Mouse (Mus musculus): ENCODE measurements around the gene L3mbtl4. TPM values are rescaled to one million over a fixed set of nuclear protein-coding genes. Genes with fewer than 3 reads are reported as not detected.
A peak's percentile ranks its signal among the peaks of the same experiment; 100 is the strongest.

Gene L3mbtl4
- total RNA-seq, 2 experiments from 2014 or later: 3.9 to 5.0 TPM

GRCm38 (mm10) chr17:68611247-68611646 lies 337.6 kb downstream of the L3mbtl4 start:
- intact Hi-C loops (cut with DNase I): no loop called here
- no peak for DNase-seq (ENCODE audit: low spot score in 2 of 2)

DNA sequence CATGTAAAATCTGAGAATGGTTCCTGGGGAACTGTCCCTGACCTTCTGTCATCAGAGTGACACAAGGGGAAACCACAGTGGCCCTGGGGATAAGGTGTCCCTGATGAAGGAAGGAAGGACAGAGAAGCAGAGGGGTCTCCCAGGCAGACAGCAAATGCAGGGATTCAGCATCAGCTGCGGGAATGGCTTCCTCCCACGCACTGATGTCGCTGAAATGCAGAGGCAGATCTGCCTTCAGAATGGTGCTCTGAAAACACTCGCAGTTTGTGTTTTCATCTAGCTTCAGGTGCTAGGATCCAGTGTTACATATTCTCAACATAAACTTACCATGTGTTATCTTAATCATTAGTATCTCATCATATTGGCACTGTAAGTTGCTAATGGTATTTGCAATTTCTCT lies 351.7 kb downstream of the L3mbtl4 start:
- DNase-seq (ENCODE audit: low spot score in 2 of 2): peak; percentile 38 to 43
- intact Hi-C loops (cut with DNase I): no loop called here

DNA sequence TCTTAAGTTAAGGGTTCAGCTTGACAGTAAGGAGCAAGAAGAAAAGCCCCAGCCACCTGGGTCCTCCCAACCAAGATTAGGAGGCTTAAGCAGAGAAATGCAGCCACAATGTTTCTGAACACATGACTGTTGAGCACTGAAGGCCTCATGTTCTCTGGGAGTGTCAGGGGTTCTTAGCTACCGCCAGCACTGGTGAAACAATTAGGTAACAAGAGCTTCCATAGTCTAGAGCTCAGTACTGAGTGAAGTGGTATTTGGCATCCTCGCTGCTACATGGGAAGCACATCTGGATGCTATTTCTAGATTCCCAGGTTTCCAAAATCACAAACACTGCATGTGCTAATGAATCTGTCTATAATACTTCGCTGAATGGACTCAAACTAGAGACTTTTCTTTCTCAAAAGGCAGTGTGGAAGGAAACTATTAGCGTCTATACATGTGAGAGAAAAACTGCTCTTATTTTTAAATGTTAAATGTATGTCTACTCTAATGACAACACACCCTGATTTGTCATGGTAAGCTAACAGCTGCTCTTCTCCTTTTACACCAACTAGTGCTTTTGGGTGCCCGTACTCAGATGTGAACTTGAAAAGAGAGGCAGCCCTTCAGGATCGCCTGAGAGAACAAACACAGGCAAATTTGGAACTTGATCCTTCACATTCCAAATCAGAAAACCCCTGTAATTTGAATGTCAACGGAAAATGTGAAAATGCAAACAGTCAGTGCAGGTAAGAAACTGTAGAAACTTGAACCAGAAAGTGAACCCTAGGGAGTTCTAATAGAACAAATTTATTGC lies 356.2 kb downstream of the L3mbtl4 start:
- intact Hi-C loops (cut with DNase I): no loop called here

GRCm38 (mm10) chr17:68631396-68631795 lies 357.8 kb downstream of the L3mbtl4 start:
- peak; percentile 41 to 69 for DNase-seq (ENCODE audit: low spot score in 2 of 2)
- intact Hi-C loops (cut with DNase I): no loop called here

More for the DNA sequence above, 356.2 kb downstream of the L3mbtl4 start:
- DNase-seq (ENCODE audit: low spot score in 2 of 2): no peak

- intact Hi-C loops (cut with DNase I): loop anchor here (5.0 kb wide), 1 partner anchor 202 kb away; no protein-coding TSS in a partner anchor
- DNase-seq (ENCODE audit: low spot score in 2 of 2): no peak
Observed at GRCm38 (mm10) chr17:68640187-68640586, 366.6 kb downstream of the L3mbtl4 start.

- intact Hi-C loops (cut with DNase I): loop anchor here (5.0 kb wide), 1 partner anchor 200 kb away; no protein-coding TSS in a partner anchor
- DNase-seq (ENCODE audit: low spot score in 2 of 2): peak; percentile 23 to 52
Observed at GRCm38 (mm10) chr17:68642521-68643088, 369.0 kb downstream of the L3mbtl4 start.

GRCm38 (mm10) chr17:68666528-68666927 lies 392.9 kb downstream of the L3mbtl4 start:
- no peak for DNase-seq (ENCODE audit: low spot score in 2 of 2)
- intact Hi-C loops (cut with DNase I): no loop called here

GRCm38 (mm10) chr17:68672088-68672504 lies 398.5 kb downstream of the L3mbtl4 start:
- intact Hi-C loops (cut with DNase I): no loop called here

DNA sequence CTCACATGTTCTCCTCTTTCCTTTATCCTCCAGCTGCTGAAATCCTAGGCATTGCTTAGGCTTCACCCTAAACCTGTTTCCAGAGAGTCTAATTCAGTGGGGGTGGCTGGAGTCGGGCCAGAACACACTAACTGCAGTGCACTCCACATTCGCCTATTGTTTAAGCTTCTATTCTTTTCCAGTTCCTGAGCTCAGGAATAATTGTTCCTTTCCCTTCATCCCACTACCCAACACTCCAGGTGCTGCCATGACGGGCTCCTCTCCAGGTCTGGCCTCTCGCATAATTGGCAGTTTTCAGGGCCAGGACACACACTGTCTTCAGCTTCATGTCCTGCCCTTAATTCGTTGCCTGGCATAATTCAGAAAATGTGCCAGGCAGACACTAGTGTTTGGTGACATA lies 437.1 kb downstream of the L3mbtl4 start:
- intact Hi-C loops (cut with DNase I): no loop called here
- DNase-seq (ENCODE audit: low spot score in 2 of 2): peak; percentile 16 to 40

More at GRCm38 (mm10) chr17:68672088-68672504, 398.5 kb downstream of the L3mbtl4 start:
- DNase-seq (ENCODE audit: low spot score in 2 of 2): no peak

DNA sequence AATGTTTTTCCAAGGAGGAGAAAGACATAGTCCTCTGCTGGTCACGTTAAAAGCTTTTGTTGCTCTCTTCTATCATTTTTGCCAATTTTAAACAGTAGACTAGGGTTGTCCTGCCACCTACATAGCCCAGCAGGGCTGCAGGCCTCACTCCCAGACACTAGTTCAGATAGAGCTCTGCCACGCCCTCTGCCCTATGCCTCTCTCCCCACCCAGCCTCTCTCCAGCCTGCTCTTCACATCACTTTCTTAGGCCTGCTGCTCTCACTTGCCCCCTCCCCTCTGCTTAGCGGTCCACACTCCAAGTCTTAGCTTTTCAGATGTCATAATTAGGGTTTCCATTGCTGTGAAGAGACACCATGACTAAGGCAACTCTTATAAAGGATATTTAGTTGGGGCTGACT lies 437.8 kb downstream of the L3mbtl4 start:
- no peak for DNase-seq (ENCODE audit: low spot score in 2 of 2)
- intact Hi-C loops (cut with DNase I): no loop called here

- intact Hi-C loops (cut with DNase I): no loop called here
- DNase-seq (ENCODE audit: low spot score in 2 of 2): no peak
Observed at GRCm38 (mm10) chr17:68748296-68748695, 474.7 kb downstream of the L3mbtl4 start.

GRCm38 (mm10) chr17:68750513-68750912 lies 476.9 kb downstream of the L3mbtl4 start:
- no peak for DNase-seq (ENCODE audit: low spot score in 2 of 2)
- intact Hi-C loops (cut with DNase I): no loop called here

- DNase-seq (ENCODE audit: low spot score in 2 of 2): peak; percentile 43 to 57
- intact Hi-C loops (cut with DNase I): no loop called here
Observed at GRCm38 (mm10) chr17:68753112-68753511, 479.5 kb downstream of the L3mbtl4 start.

DNA sequence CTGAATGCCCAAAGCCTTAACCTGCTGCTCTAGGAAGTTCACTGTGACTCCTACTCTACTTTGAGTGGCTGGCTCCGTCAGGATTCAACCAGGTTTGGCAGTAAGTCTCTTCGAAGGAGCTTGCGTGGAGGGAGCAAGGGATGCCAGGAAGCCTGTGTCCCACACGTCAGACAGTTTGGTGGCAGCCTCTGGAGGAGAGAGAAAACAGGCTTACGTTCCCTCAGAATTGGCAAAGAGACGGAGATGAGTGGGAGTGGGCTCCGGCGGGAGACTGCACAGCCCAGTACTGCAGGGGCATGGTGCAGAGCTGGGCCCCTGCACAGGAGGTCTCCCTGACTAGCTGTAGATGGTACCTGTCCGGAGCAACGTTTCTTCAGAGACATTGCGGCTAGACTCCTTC lies 481.2 kb downstream of the L3mbtl4 start:
- intact Hi-C loops (cut with DNase I): loop anchor here (5.0 kb wide), 1 partner anchor 83 kb away; no protein-coding TSS in a partner anchor
- DNase-seq (ENCODE audit: low spot score in 2 of 2): peak; percentile 30 to 41

DNA sequence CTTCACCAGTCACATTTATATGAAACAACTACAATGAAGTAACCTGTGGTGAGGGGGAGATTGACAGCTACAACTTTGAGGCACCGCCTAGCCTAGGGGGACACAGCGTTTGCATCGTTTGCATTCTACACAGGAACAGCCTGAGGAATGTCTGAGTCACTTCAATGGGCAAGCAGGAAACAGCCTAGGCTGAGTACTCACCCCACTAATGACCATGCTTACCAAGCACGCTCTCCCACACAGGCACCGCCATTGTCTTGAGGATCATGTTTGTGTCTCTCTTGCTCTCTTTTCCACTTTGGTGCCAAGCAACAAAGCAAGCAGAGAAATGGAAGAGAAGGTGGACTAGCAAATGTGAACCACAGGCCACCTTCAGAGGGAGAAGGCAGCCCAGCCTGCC lies 484.8 kb downstream of the L3mbtl4 start:
- intact Hi-C loops (cut with DNase I): loop anchor here (5.0 kb wide), 1 partner anchor 79 kb away; no protein-coding TSS in a partner anchor
- DNase-seq (ENCODE audit: low spot score in 2 of 2): no peak

- DNase-seq (ENCODE audit: low spot score in 2 of 2): peak; percentile 48 to 56
- intact Hi-C loops (cut with DNase I): loop anchor here (5.0 kb wide), 1 partner anchor 78 kb away; no protein-coding TSS in a partner anchor
Observed at GRCm38 (mm10) chr17:68758936-68759335, 485.3 kb downstream of the L3mbtl4 start.

DNA sequence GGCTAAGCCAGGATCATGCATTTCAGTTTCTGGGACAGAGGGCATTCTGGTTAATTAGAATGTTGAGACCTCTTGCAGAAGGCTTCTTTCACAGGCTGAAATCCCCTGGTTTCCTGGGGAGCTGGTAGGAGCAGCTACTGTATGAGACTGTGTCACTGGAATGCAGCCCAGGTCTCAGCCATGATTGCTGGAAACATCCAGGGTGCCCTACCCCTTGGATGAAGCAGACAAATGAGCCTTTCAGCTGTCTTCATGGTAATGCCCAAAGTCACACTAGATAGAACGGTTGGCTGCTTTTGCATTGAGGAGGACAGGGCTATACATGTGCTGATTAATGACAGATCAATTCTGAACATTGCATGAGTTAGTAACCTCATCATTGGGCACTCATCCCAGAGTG lies 486.4 kb downstream of the L3mbtl4 start:
- intact Hi-C loops (cut with DNase I): loop anchor here (5.0 kb wide), 1 partner anchor 77 kb away; no protein-coding TSS in a partner anchor
- DNase-seq (ENCODE audit: low spot score in 2 of 2): no peak

- no peak for DNase-seq (ENCODE audit: low spot score in 2 of 2)
- intact Hi-C loops (cut with DNase I): no loop called here
Observed at GRCm38 (mm10) chr17:68764329-68764880, 490.8 kb downstream of the L3mbtl4 start.

- intact Hi-C loops (cut with DNase I): no loop called here
- DNase-seq (ENCODE audit: low spot score in 2 of 2): no peak
Observed at GRCm38 (mm10) chr17:68769561-68769960, 496.0 kb downstream of the L3mbtl4 start.

DNA sequence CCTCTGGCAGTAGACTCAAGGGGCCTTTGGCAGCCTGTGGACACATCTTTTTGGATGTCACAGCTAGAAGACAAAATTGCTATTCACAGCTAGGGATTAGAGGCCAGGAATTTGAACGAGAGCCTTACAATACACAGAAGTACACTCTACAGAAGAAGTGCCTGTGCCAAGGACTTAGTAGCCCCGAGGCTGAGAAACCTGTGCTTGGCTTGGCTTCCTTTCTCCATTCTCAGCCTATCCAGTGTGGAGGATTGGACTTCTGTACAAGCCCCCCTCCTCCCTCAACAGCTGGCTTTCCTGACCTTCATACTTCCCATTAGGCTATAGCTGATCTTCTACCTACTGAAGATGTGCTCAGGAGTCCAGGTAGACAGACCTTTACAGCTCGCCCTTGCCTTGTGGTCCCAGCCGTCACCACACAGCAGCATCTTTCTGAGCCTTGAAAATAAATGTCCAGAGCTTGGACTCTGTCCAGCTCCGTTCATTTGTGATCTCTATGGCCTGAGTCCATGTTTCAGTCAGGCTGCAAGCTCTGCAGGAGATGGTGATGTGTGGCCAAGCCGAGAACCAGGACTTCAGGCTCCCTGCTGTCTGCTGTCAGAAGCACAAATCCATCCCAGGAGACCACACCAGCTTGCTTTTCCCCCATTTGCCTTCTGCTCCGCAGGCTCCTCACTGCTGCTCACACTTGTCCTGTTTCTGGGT lies 497.6 kb downstream of the L3mbtl4 start:
- DNase-seq (ENCODE audit: low spot score in 2 of 2): no peak
- intact Hi-C loops (cut with DNase I): no loop called here

All from left cerebral cortex, postnatal 14 days (tissue).